Mouse (Mus musculus): ENCODE measurements at regions not wholly inside any gene's neighbourhood (a gene's known extent, or its start where the extent isn't known, plus 50 kb on each side); places are given as distances from the start of the nearest gene placed in this dataset.

DNA sequence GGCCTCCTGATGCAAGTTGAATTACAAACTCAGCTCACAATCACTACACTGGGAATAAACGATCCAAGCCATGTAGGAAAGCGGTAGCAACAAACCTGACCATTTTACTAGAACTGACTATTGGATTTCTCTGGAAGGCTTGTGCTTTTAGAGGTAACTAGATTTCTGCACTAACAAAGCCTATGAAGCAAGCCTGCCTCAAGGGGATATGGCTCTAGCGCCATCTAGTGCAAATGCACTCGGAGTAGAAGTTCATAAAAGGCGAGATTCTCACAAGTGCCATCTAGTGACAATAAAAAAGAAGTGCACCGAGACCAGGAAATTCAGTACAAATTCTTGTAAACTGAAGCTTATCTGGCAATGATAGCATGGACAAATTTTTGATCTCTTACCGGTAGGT, 364.9 kb upstream of the Fmr1 start:
- DNase-seq (ENCODE audit: low spot score) = peak; percentile 54
- Histone ChIP-seq H3K9me3 (no peaks in the 10 kb centered on the region), H3K4me3 (no peak overlapping the region), H3K4me1 (replicated peaks) (no peaks in the 10 kb centered on the region), H3K27ac (no peak overlapping the region), H3K27me3 (ENCODE audit: insufficient read depth, poor library complexity, severe bottlenecking) (no peaks in the 10 kb centered on the region), H3K36me3 (no peaks in the 10 kb centered on the region)
- WGBS = 23% methylated on average over 7 of the region's 7 CpGs

All from hindbrain, embryonic 10.5 days (tissue).